In genomic region chr10:93768222-93768621, GRCm38 (mm10) we compare ENCODE assay signal across 12 mouse cellular contexts.
DNase-seq lines count a peak whose midpoint lies in the region; ATAC-seq and TF ChIP-seq lines count a peak whose summit lies in the region.
"Had no signal": no experiment of that assay in that cellular context is flagged by ENCODE, and none has a peak within 500 bp of the region (broad histone marks: within the 10 kb centered on the region; RNA-seq: fewer than 3 reads in every experiment).

No protein-coding gene starts in this region.

- 0 out of 2 replicates have a peak overlapping the region, but pooled peaks have one; percentile 10 for H3K4me2 ChIP-seq in limb, embryonic 15.5 days
- H3K4me2 ChIP-seq: embryonic facial prominence, embryonic 12.5 days had no signal

- intact Hi-C loops in left cerebral cortex, postnatal 14 days (cut with DNase I), result no loop called here

- H3K27ac ChIP-seq in limb, embryonic 15.5 days, result no peak overlapping the region
- no peak overlapping the region for H3K27ac ChIP-seq in limb, embryonic 10.5 days
- H3K27ac ChIP-seq: embryonic facial prominence, embryonic 12.5 days; midbrain, embryonic 10.5 days had no signal

- WGBS in limb, embryonic 15.5 days, result 40% methylated on average over 9 of the region's 9 CpGs
- WGBS in limb, embryonic 10.5 days, result 74% methylated on average over 9 of the region's 9 CpGs

- ATAC-seq in limb, embryonic 15.5 days (ENCODE audit: insufficient number of reproducible peaks, low FRiP score, low TSS enrichment, low read depth), result no peak
- ATAC-seq: Patski had no signal

- no peaks in the 10 kb centered on the region for H3K9me3 ChIP-seq in limb, embryonic 15.5 days
- H3K9me3 ChIP-seq in limb, embryonic 10.5 days (replicated peaks), result no peaks in the 10 kb centered on the region
- H3K9me3 ChIP-seq in megakaryocyte, embryonic 14.5 days, result peaks cover 9% of the 10 kb centered on the region
- H3K9me3 ChIP-seq: embryonic facial prominence, embryonic 12.5 days; midbrain, embryonic 10.5 days had no signal

- peaks cover 4% of the 10 kb centered on the region; the same call in 1 of the 2 replicates for H3K4me1 ChIP-seq in limb, embryonic 15.5 days
- H3K4me1 ChIP-seq in limb, embryonic 10.5 days, result no peaks in the 10 kb centered on the region
- H3K4me1 ChIP-seq in megakaryocyte, embryonic 14.5 days, result peaks cover 6% of the 10 kb centered on the region; the same call in 1 of the 2 replicates
- H3K4me1 ChIP-seq: embryonic facial prominence, embryonic 12.5 days had no signal

- no peak for TF ChIP-seq POLR2A in brain, embryonic 14.5 days (IDR thresholded peaks at IDR 0.05; ENCODE audit: borderline replicate concordance, extremely low read depth, insufficient read depth, insufficient read length, poor library complexity, severe bottlenecking)

- peak; percentile 37 for DNase-seq in gastrocnemius, adult 18-20 months (ENCODE audit: low spot score)
- no peak for DNase-seq in gastrocnemius, postnatal 4 days (ENCODE audit: low spot score in 2 of 2)
- DNase-seq in limb, embryonic 10.5 days (ENCODE audit: low spot score), result no peak
- peak; percentile 76 for DNase-seq in brain, embryonic 14.5 days (ENCODE audit: low read depth)
- DNase-seq in kidney, postnatal 25 days, result no peak
- no peak for DNase-seq in left cerebral cortex, postnatal 14 days (ENCODE audit: low spot score in 2 of 2)
- DNase-seq: lung, adult 18-20 months had no signal

- no peak overlapping the region for H3K4me3 ChIP-seq in limb, embryonic 15.5 days
- no peak overlapping the region for H3K4me3 ChIP-seq in limb, embryonic 10.5 days
- H3K4me3 ChIP-seq in megakaryocyte, embryonic 14.5 days (replicated peaks), result peak overlapping the region; percentile 38
- H3K4me3 ChIP-seq: embryonic facial prominence, embryonic 12.5 days; midbrain, embryonic 10.5 days had no signal

- no peaks in the 10 kb centered on the region for H3K36me3 ChIP-seq in limb, embryonic 15.5 days
- H3K36me3 ChIP-seq in limb, embryonic 10.5 days, result no peaks in the 10 kb centered on the region
- H3K36me3 ChIP-seq in megakaryocyte, embryonic 14.5 days (replicated peaks; ENCODE audit: low read length), result no peaks in the 10 kb centered on the region
- H3K36me3 ChIP-seq: embryonic facial prominence, embryonic 12.5 days; midbrain, embryonic 10.5 days had no signal

- H3K27me3 ChIP-seq in limb, embryonic 15.5 days, result no peaks in the 10 kb centered on the region
- H3K27me3 ChIP-seq in limb, embryonic 10.5 days (ENCODE audit: low read depth, poor library complexity, severe bottlenecking), result no peaks in the 10 kb centered on the region
- peaks cover 13% of the 10 kb centered on the region for H3K27me3 ChIP-seq in megakaryocyte, embryonic 14.5 days (replicated peaks)
- H3K27me3 ChIP-seq: embryonic facial prominence, embryonic 12.5 days; Patski had no signal

- TF ChIP-seq CTCF in brain, embryonic 14.5 days (IDR thresholded peaks at IDR 0.05; ENCODE audit: borderline replicate concordance, extremely low read depth, insufficient read depth, insufficient read length), result no peak

- H3K9ac ChIP-seq in limb, embryonic 15.5 days, result no peak overlapping the region
- H3K9ac ChIP-seq: embryonic facial prominence, embryonic 12.5 days had no signal

Comparison
In these comparisons a context has a peak if more than half of its experiments do, and no peak if none do; other contexts are left out.
1. DNase-seq: peak in gastrocnemius, adult 18-20 months (single experiment) and brain, embryonic 14.5 days (single experiment); none in gastrocnemius, postnatal 4 days (0 of 2), limb, embryonic 10.5 days (single experiment), kidney, postnatal 25 days (0 of 2) and left cerebral cortex, postnatal 14 days (0 of 2).